Mouse (Mus musculus): ENCODE results near the gene 4933407L21Rik.

4933407L21Rik gene

DNA sequence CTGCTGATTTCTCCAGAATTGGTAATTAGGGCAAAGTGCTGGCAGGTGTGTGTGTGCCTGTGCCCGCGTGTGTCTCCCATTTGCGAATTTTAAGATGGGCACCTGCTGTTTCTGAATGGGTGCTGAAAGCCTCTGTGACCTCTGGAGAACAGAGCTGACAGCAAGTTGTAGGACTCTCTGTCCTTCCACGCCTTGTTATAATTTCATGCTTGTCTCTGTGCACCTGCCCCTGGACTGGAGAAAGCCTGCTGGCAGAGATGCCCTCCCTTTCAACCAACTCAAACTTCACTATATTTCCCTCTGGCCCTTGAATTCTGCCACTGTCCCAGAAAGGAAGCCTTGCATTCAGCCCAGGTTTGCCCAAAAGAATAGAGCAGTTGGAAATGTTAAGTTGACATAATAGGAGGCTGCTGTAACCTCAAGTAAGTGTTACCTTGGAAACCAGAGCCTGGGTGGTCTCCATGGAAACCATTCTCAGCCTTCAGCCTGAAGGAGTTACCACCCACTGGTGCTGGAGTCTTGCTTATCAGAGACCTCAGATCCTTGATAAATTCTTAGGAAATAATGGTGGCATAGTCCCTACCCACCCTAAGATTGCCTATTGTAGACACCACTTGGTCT, 11.3 kb upstream of the 4933407L21Rik start:
- no peak for DNase-seq

GRCm38 (mm10) chr1:85919621-85920020, 8.7 kb upstream of the 4933407L21Rik start:
- DNase-seq: no peak

DNA sequence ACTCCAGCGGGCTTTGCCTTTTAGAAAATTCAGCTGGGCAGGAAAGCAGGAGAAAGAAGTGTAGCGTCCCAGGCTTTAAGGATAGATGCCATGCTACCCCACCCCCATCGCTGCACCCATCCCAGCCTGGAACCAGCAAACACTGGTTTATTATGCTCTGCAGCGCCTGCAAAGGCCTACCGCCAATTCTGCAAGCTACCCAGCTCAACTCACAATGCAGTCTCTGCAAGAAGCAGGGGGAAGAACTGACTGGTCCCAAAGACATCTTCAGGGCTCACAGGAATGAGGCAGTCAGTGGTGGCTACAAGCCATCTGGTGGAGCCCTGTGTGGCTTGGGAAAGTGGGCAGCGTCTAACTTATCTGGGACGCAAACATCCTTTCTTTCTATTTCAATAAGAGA, 6.6 kb upstream of the 4933407L21Rik start:
- DNase-seq: no peak

- peak; percentile 46 to 66 for DNase-seq
These were observed 6.0 kb upstream of the 4933407L21Rik start for GRCm38 (mm10) chr1:85922127-85922864.

GRCm38 (mm10) chr1:85922865-85923211, 5.4 kb upstream of the 4933407L21Rik start:
- no peak for DNase-seq

GRCm38 (mm10) chr1:85925183-85925582, 3.1 kb upstream of the 4933407L21Rik start:
- DNase-seq: no peak

DNA sequence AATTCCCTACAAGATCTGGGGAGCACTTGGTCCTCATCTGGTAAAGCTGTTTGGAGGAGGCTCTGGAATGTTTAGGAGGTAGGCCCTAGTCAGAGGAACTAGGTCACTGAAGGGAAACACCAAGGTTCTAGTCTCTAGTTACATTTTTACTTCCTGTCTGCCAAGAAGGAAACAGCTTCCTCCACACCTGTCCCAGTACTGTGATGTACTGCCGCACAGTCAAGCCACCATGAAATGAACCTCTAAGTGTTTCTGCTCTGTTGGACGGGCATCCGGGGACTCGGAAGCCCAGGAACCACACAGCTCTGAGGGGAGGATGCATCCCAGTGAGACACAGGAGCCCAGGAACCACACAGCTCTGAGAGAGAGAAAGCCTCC, 394 bp downstream of the 4933407L21Rik start:
- DNase-seq: no peak

DNA sequence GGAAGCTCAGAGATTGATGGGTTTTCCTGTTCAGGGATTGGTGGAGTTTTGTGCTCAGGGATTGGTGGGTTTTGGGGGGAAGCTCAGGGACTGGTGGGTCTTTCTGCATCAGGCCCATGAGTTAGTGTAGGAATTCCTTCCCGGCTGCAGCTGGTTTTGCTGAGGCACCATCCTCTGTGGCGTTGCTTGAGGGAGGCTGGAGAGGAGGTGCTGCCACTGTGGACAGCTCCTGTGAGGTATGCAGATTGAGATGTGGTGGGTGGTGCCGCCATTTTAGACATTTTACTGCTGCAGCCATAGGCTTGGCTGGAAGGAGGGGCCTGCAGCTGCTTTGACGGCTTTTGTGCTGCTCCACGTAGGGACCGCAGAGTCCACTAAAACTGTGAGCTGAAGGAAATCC, 1.1 kb downstream of the 4933407L21Rik start:
- DNase-seq: no peak

DNA sequence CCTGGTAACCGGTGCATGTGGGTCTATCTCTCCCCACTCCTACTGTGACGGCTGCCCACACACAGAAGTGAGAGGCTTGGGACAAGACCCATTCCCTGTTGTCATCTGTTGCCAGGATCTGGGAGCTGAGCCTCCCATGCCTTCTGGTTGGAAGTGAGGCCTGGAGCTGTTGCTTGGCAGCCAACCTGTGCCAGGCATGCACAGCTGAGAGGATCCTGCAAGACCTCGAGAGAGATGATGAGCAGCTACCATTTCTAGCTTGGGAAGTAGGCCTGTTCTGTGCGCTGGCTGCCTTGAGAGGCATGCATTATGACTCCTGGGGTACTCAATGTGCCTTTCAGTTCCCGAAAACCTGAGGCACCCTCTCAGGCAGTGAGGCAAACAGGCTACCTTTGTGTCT, 2.9 kb downstream of the 4933407L21Rik start:
- DNase-seq: peak; percentile 41 to 51

GRCm38 (mm10) chr1:85933226-85933625, 4.9 kb downstream of the 4933407L21Rik start:
- no peak for DNase-seq

- no peak for DNase-seq
These were observed 5.6 kb downstream of the 4933407L21Rik start for GRCm38 (mm10) chr1:85933631-85934465.

- DNase-seq: no peak
These were observed 6.3 kb downstream of the 4933407L21Rik start for GRCm38 (mm10) chr1:85934560-85934959.

- DNase-seq: peak; percentile 71 to 83
These were observed 7.0 kb downstream of the 4933407L21Rik start for GRCm38 (mm10) chr1:85935148-85935852.

GRCm38 (mm10) chr1:85936265-85936664, 8.0 kb downstream of the 4933407L21Rik start:
- peak; percentile 40 to 55 for DNase-seq

- no peak for DNase-seq
These were observed 9.0 kb downstream of the 4933407L21Rik start for GRCm38 (mm10) chr1:85937323-85937722.

DNA sequence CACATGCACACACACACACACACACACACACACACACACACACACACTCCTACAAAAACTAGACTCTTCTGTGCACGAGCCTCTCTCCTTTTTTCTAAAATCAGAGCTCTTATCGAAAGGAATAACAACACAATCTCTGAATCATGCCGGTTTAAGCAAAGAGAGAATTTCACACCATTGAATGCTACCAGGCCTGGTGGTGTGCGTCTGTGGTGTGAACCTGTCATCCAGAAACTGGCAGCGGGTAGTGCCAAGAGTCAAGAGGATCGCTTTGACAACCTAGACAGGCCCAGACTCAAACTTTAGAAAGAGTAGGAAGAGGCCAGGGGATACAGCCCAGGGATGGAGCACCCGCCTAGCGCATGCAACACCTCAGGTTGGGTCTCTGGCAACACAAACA, 14.0 kb downstream of the 4933407L21Rik start:
- DNase-seq: no peak

DNA sequence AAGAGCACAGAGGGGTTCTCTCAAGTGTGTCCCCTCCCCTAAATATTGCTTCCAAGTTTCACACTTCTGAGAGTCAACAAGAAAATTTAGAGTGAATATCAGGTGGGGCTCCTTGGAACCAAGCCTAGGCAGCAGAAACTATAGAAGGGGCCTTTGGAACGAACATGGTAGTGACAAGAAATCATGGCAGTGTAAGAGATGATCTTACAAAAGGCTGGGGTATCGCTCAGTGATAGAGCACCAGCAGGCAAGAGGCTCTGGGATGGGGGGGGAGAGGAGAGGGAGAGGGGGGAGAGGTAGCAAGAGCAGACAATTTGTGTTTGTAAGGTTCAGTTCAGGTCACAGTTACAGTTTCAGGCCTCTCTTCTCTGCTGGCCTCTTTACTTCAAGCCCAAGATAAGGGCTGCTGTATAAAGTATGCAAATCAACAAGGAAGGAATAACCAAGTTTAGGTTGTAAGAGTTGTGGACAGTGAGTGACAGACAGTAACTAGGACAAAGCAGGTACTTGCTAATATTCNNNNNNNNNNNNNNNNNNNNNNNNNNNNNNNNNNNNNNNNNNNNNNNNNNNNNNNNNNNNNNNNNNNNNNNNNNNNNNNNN, 20.9 kb downstream of the 4933407L21Rik start:
- DNase-seq: no peak

- no peak for DNase-seq
These were observed 26.9 kb downstream of the 4933407L21Rik start for GRCm38 (mm10) chr1:85955150-85955549.

- no peak for DNase-seq
These were observed 29.0 kb downstream of the 4933407L21Rik start for GRCm38 (mm10) chr1:85957290-85957689.

GRCm38 (mm10) chr1:85957942-85958619, 29.8 kb downstream of the 4933407L21Rik start:
- DNase-seq: no peak

DNA sequence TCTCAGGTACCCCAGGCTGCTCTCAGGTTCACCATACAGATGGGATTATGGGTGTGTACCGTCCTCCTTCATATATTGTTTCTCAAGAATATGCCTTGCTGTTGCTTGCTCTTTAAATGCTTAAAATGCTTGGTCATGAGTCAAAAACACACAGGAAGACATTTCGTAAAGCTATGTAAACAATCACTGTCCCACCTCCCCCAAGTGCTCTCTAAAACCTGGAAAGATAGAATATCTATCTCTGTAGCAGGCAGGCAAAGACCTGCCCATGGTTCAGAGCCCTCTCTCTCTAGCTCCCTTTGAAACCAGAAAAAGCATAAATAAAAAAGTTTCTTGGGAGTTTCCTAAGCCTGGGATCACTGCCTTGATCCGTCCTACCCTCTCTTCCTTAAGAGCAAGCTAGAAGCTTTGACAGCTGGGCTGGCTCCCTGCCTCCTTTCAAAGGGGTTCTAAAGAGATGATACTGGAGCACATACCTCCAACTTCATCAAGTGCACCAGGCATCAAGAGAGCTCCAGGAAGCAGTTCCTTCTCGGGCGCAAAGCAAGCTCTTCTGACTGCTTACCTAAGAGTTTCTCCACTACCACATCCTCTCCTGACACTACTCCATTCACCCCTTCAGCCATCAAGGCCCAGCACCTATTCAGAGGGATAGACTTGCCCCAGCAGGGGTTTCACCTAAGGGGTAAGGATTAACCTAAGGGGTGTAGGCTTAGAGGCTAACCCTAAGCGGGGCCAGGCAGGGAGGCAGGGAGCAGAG, 31.0 kb downstream of the 4933407L21Rik start:
- DNase-seq: no peak

Measured in cerebellum, postnatal 14 days (tissue).